Comparison of ENCODE assay signal across 11 mouse cellular contexts in genomic region chr2:135278506-135278905, GRCm38 (mm10).
DNase-seq lines count a peak whose midpoint lies in the region; ATAC-seq and TF ChIP-seq lines count a peak whose summit lies in the region.
"Had no signal": no experiment of that assay in that cellular context is flagged by ENCODE, and none has a peak within 500 bp of the region (broad histone marks: within the 10 kb centered on the region; RNA-seq: fewer than 3 reads in every experiment).

No protein-coding gene starts in this region.

- no peaks in the 10 kb centered on the region for H3K27me3 ChIP-seq in midbrain, embryonic 13.5 days
- H3K27me3 ChIP-seq in midbrain, embryonic 10.5 days (ENCODE audit: low read depth, poor library complexity, severe bottlenecking) = no peaks in the 10 kb centered on the region
- no peaks in the 10 kb centered on the region for H3K27me3 ChIP-seq in midbrain, postnatal 0 days (ENCODE audit: insufficient read depth, low read length)
- H3K27me3 ChIP-seq: heart, embryonic 15.5 days; liver, embryonic 15.5 days had no signal

- TF ChIP-seq CTCF in midbrain, postnatal 0 days (IDR thresholded peaks at IDR 0.05) = no peak

- H3K4me1 ChIP-seq in midbrain, embryonic 13.5 days (replicated peaks) = 0 out of 2 replicates have a peak, but pooled peaks cover 7% of the 10 kb centered on the region
- H3K4me1 ChIP-seq in midbrain, embryonic 10.5 days = peaks cover 3% of the 10 kb centered on the region
- no peaks in the 10 kb centered on the region for H3K4me1 ChIP-seq in midbrain, postnatal 0 days (ENCODE audit: insufficient read depth, low read length)
- H3K4me1 ChIP-seq: liver, embryonic 15.5 days had no signal

- no peak overlapping the region for H3K9ac ChIP-seq in midbrain, embryonic 13.5 days (replicated peaks)
- no peak overlapping the region for H3K9ac ChIP-seq in midbrain, postnatal 0 days (replicated peaks; ENCODE audit: low read length, poor library complexity, severe bottlenecking)
- H3K9ac ChIP-seq: heart, embryonic 15.5 days; liver, embryonic 15.5 days had no signal

- DNase-seq in midbrain, embryonic 10.5 days (ENCODE audit: low spot score) = no peak
- DNase-seq in cerebellum, adult 9-10 months = peak; percentile 45
- peak; percentile 55 to 62 for DNase-seq in layer of hippocampus, adult 8-10 months (ENCODE audit: low spot score in 2 of 2)
- peak; percentile 79 for DNase-seq in midbrain, postnatal 0 days (ENCODE audit: low spot score)
- DNase-seq in kidney, postnatal 14 days = no peak
- DNase-seq: kidney, postnatal 10 days; thymus, postnatal 25 days had no signal

- peak; percentile 70 for ATAC-seq in midbrain, embryonic 13.5 days
- peak; percentile 62 for ATAC-seq in midbrain, postnatal 0 days (ENCODE audit: low FRiP score)
- no peak for ATAC-seq in CD4-positive, CD25-positive, alpha-beta regulatory T cell, adult 4 months

- no peak overlapping the region for H3K4me2 ChIP-seq in midbrain, embryonic 13.5 days (replicated peaks)
- no peak overlapping the region for H3K4me2 ChIP-seq in midbrain, postnatal 0 days (ENCODE audit: low read depth, low read length, poor library complexity, severe bottlenecking)
- H3K4me2 ChIP-seq: heart, embryonic 15.5 days; liver, embryonic 15.5 days had no signal

- no peak overlapping the region for H3K4me3 ChIP-seq in midbrain, embryonic 13.5 days (replicated peaks)
- no peak overlapping the region for H3K4me3 ChIP-seq in midbrain, embryonic 10.5 days
- no peak overlapping the region for H3K4me3 ChIP-seq in midbrain, postnatal 0 days (ENCODE audit: low read depth, low read length)
- H3K4me3 ChIP-seq: heart, embryonic 15.5 days; liver, embryonic 15.5 days had no signal

- H3K36me3 ChIP-seq in midbrain, embryonic 13.5 days = no peaks in the 10 kb centered on the region
- H3K36me3 ChIP-seq in midbrain, embryonic 10.5 days = no peaks in the 10 kb centered on the region
- H3K36me3 ChIP-seq in midbrain, postnatal 0 days (ENCODE audit: insufficient read depth, low read length) = no peaks in the 10 kb centered on the region
- H3K36me3 ChIP-seq: heart, embryonic 15.5 days; liver, embryonic 15.5 days had no signal

- WGBS in midbrain, embryonic 13.5 days = 63% methylated on average over 3 of the region's 3 CpGs
- 76% methylated on average over 3 of the region's 3 CpGs for WGBS in midbrain, embryonic 10.5 days
- WGBS in midbrain, postnatal 0 days = 55% methylated on average over 3 of the region's 3 CpGs

- H3K9me3 ChIP-seq in midbrain, embryonic 13.5 days = no peaks in the 10 kb centered on the region
- no peaks in the 10 kb centered on the region for H3K9me3 ChIP-seq in midbrain, embryonic 10.5 days (replicated peaks)
- H3K9me3 ChIP-seq in midbrain, postnatal 0 days (ENCODE audit: low read length) = no peaks in the 10 kb centered on the region
- H3K9me3 ChIP-seq: heart, embryonic 15.5 days; liver, embryonic 15.5 days had no signal

- H3K27ac ChIP-seq in midbrain, embryonic 13.5 days = no peak overlapping the region
- no peak overlapping the region for H3K27ac ChIP-seq in midbrain, embryonic 10.5 days (replicated peaks)
- no peak overlapping the region for H3K27ac ChIP-seq in midbrain, postnatal 0 days (ENCODE audit: low read depth, low read length)
- H3K27ac ChIP-seq: heart, embryonic 15.5 days; liver, embryonic 15.5 days had no signal

Comparison
In these comparisons a context has a peak if more than half of its experiments do, and no peak if none do; other contexts are left out.
1. DNase-seq: peak in cerebellum, adult 9-10 months (single experiment), layer of hippocampus, adult 8-10 months (2 of 2) and midbrain, postnatal 0 days (single experiment); none in midbrain, embryonic 10.5 days (single experiment) and kidney, postnatal 14 days (single experiment).